Mouse (Mus musculus) left cerebral cortex, adult 2 months (tissue): ENCODE data around the gene Hspa12a. TPM values are rescaled to one million over a fixed set of nuclear protein-coding genes. Genes with fewer than 3 reads are reported as not detected.

Experiments used
- DNase-seq, 2 experiments: peaks; one replicate each; pipeline ENCODE4 v3.0.0; 2021 to 2022; ENCODE audit warnings: low spot score in 2 of 2, mixed read lengths in 1 of 2; ENCODE audit errors: extremely low spot score in 1 of 2
- H3K27ac ChIP-seq: fragments of 200-600 bp; 2 replicates; pipeline ENCODE4 v1.8.1; 2022
- H3K4me3 ChIP-seq: fragments of 200-600 bp; 2 replicates; pipeline ENCODE4 v1.8.1; 2022
- CTCF ChIP-seq: fragments of 200-600 bp; IDR thresholded peaks from 2 replicates; pipeline ENCODE4 v1.8.1; 2022; ENCODE audit warnings: antibody characterized with exemption, mild to moderate bottlenecking, moderate library complexity
- intact Hi-C: fragments of 180-260 bp; cut with DNase I; formaldehyde crosslinking; loops from one replicate; pipeline ENCODE4 v1.15.1; 2025
- long read RNA-seq, 2 experiments: library from polyadenylated mRNA; stranded (forward); transcript quantifications; one replicate each; pipeline ENCODE4 v2.0.0; 2021; ENCODE audit warnings: borderline mapping rate in 2 of 2
- total RNA-seq, 2 experiments: library from RNA; stranded (reverse); gene quantifications; 2 replicates each; pipeline ENCODE4 v1.2.3; 2021

The Hspa12a gene
- total RNA-seq = 100 to 1,000 TPM; 208 to 220 TPM
- long read RNA-seq, experiment 1, full-length matches to known transcripts = 31 of 75 reads
- long read RNA-seq, experiment 1, partial matches to known transcripts = 8 of 75 reads
- long read RNA-seq, experiment 1, other reads (novel, unspliced or antisense) = 36 of 75 reads
- long read RNA-seq, experiment 2, full-length matches to known transcripts = 17 of 54 reads
- long read RNA-seq, experiment 2, partial matches to known transcripts = 11 of 54 reads
- long read RNA-seq, experiment 2, other reads (novel, unspliced or antisense) = 26 of 54 reads

DNA sequence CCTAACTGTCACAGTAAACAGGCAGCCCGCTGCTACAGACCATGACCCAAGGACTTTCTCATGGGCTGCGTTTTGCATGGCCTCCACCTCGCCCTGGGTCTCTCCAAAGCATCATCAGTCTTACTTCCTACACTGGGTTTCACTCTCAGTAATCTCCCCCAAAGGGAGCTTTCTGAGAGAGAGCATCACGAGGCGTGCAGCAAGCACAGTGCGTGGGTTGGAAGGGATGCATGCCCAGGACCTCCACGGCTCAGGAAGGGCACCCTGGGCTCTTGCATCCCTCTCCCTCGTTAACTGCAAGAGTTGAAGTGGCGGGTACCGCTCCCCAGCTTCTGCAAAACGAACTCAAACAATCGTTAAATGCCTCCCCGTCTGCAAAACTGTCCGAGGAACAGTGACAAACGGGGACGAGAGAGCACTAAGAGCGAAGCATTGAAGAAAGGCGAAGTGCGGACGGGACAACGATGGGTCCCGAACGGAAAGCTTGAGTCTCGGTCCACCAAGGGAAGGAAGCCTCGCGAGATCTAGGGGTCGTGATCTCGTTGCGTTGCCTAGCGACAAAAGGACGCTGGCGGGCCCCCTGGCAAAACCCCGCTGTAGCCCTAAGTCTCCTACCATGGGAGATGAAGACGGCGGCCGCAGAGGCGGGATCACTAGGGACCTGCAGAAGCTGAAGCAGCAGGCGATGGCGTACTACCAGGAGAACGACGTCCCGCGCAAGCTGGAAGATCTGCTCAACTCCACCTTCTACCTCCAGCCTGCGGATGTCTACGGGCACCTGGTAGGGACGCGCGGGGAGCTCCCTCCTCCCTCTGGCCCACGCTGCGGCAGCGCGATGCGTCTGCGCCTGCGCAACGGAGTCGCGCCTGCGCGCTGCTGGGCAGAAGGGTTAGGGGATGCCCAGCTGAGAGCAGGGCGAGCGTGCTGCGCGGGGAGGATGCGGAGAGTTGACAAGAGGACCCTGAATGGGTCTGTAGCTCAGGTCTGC, at the start of gene Hspa12a, which contains the start of gene Eno4:
TSS of gene Hspa12a (minus strand) at position 814 of the 988 bp plus-strand sequence.
TSS of gene Eno4 (plus strand) at position 585 of the 988 bp plus-strand sequence.
- TF ChIP-seq CTCF = no peak
- intact Hi-C loops = no loop called here
- Histone ChIP-seq H3K27ac (peak within 1 kb of the TSS; percentile 90), H3K4me3 (peak within 1 kb of the TSS; percentile 88)
- peak; percentile 95 to 97 for DNase-seq

- no peak overlapping the region for H3K4me3 ChIP-seq
- intact Hi-C loops = no loop called here
- DNase-seq = no peak
- TF ChIP-seq CTCF = no peak
- H3K27ac ChIP-seq = no peak overlapping the region
Observed at GRCm38 (mm10) chr19:58981571-58981970, 38.1 kb upstream of the Hspa12a start.

DNA sequence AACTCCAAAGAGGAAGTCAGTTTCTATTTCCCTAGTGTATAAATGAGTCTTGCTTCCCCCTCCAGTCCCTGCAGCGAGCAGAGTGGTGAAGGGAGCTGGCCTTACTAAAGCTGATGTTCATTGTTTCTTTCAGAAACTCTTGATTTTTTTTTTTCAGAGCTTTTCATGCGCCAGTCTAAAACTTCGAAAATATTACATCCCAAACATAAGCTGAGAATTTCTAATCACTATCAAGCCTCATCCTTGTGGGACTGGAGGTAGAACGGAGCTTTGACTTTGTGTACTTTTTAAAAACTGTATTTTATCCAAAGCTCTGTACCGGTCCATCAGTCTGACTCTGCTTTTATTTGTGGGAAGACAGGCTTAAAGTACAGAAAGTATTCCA, 36.6 kb upstream of the Hspa12a start:
- Histone ChIP-seq H3K27ac (no peak overlapping the region), H3K4me3 (peak overlapping the region; percentile 21; the same call in 1 of the 2 replicates)
- intact Hi-C loops = no loop called here
- TF ChIP-seq CTCF = no peak
- no peak for DNase-seq

DNA sequence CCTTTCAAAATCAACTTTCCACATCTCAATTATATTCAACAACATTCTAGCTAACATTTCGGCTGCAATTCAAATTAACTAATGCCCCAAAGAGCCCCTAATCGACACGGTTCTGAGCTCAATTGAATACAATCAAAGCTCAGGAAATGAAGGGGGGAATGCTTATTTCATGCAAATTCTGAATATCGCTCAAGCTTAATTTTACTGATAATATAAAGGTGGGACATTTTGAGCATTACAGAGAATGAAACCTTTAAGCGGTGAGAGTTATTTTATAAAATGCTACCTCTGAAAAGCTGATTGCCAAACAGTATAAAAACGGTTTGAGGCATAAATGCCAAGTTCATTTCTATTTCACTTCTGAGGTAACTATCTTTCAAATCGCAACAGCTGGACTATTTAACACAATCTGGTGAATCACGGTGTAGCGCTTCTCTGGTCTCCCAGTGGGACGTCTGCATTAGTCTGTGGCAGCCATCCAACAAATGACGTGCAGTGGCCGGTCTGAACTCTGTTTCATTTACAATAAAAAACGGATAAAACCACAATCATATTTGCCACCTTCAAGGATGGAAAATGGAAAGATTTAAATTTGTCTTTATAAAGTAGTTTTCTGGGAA, 36.1 kb upstream of the Hspa12a start:
- TF ChIP-seq CTCF = no peak
- intact Hi-C loops = no loop called here
- H3K4me3 ChIP-seq = peak overlapping the region; percentile 21; the same call in 1 of the 2 replicates
- DNase-seq = no peak
- no peak overlapping the region for H3K27ac ChIP-seq

- peak overlapping the region; percentile 70 for H3K27ac ChIP-seq
- no peak for TF ChIP-seq CTCF
- peak; percentile 32 to 33 for DNase-seq
- no peak overlapping the region for H3K4me3 ChIP-seq
- intact Hi-C loops = no loop called here
Observed at GRCm38 (mm10) chr19:58978401-58979171, 35.1 kb upstream of the Hspa12a start.

- TF ChIP-seq CTCF = no peak
- intact Hi-C loops = no loop called here
- no peak overlapping the region for H3K27ac ChIP-seq
- H3K4me3 ChIP-seq = no peak overlapping the region
- DNase-seq = no peak
Observed at GRCm38 (mm10) chr19:58975216-58975863, 31.9 kb upstream of the Hspa12a start.

DNA sequence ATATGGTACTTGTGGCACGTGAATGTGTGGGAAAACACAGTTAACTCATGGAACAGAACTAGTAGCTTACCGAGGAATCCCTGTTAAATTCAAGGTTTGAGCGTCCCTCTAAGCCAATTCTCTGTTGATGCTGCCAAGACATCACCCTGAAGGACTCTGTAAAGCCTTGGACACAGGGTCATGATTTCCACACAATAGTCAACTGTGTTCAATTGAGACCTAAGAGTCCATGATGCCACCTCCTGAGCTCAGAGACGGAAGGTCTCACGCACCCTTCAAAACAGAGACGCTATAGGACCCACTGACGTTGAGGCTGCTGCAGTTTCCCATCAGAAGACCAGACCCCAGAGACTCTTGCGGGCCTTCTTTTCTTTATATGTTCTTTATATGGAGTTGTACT, 30.7 kb upstream of the Hspa12a start:
- no peak for DNase-seq
- intact Hi-C loops = no loop called here
- TF ChIP-seq CTCF = no peak

GRCm38 (mm10) chr19:58970826-58971225, 27.4 kb upstream of the Hspa12a start:
- intact Hi-C loops = no loop called here
- Histone ChIP-seq H3K27ac (no peak overlapping the region), H3K4me3 (no peak overlapping the region)
- no peak for DNase-seq
- TF ChIP-seq CTCF = no peak

More for the DNA sequence above, 30.7 kb upstream of the Hspa12a start:
- H3K4me3 ChIP-seq = no peak overlapping the region
- no peak overlapping the region for H3K27ac ChIP-seq

- H3K27ac ChIP-seq = no peak overlapping the region
- TF ChIP-seq CTCF = no peak
- intact Hi-C loops = no loop called here
Observed at GRCm38 (mm10) chr19:58968731-58969506, 25.5 kb upstream of the Hspa12a start.

GRCm38 (mm10) chr19:58963011-58963410, 19.6 kb upstream of the Hspa12a start:
- no peak overlapping the region for H3K27ac ChIP-seq
- intact Hi-C loops = no loop called here
- H3K4me3 ChIP-seq = no peak overlapping the region
- TF ChIP-seq CTCF = no peak
- DNase-seq = no peak

More at GRCm38 (mm10) chr19:58968731-58969506, 25.5 kb upstream of the Hspa12a start:
- no peak overlapping the region for H3K4me3 ChIP-seq
- no peak for DNase-seq
